Mouse (Mus musculus): ENCODE data around the gene Hrg. TPM values are rescaled to one million over a fixed set of nuclear protein-coding genes. Genes with fewer than 3 reads are reported as not detected.

The Hrg gene
- polyA plus RNA-seq (2014; fragmentation: Nextera tagmentation; extraction: Ambion mirVana), result not detected in 2 replicates

- no peaks in the 10 kb centered on the region for H3K27me3 ChIP-seq (replicated peaks; ENCODE audit: control insufficient read depth, insufficient read depth, low read length)
- no peaks in the 10 kb centered on the region for H3K9me3 ChIP-seq (replicated peaks; ENCODE audit: control insufficient read depth, low read length)
- ATAC-seq, result no peak
- no peaks in the 10 kb centered on the region for H3K4me1 ChIP-seq (ENCODE audit: control insufficient read depth, insufficient read depth, low read length)
- no peak within 1 kb of the TSS for H3K4me3 ChIP-seq (ENCODE audit: low read depth, low read length)
- H3K4me2 ChIP-seq (ENCODE audit: low read length), result no peak within 1 kb of the TSS
- no peak for DNase-seq (ENCODE audit: low spot score)
- 95% methylated on average over 6 of the region's 6 CpGs for WGBS
- no peak within 1 kb of the TSS for H3K27ac ChIP-seq (ENCODE audit: low read depth, low read length)
- H3K36me3 ChIP-seq (ENCODE audit: control insufficient read depth, insufficient read depth, low read length), result no peaks in the 10 kb centered on the region
- no peak within 1 kb of the TSS for H3K9ac ChIP-seq (ENCODE audit: low read length)
Measured at GRCm38 (mm10) chr16:22950840-22951395, at the start of gene Hrg. Gene Hrg (plus strand): TSS chr16:22951072.

- H3K27me3 ChIP-seq (replicated peaks; ENCODE audit: control insufficient read depth, insufficient read depth, low read length), result no peaks in the 10 kb centered on the region
- H3K9me3 ChIP-seq (replicated peaks; ENCODE audit: control insufficient read depth, low read length), result no peaks in the 10 kb centered on the region
- H3K9ac ChIP-seq (ENCODE audit: low read length), result no peak overlapping the region
- DNase-seq (ENCODE audit: low spot score), result no peak
- H3K36me3 ChIP-seq (ENCODE audit: control insufficient read depth, insufficient read depth, low read length), result no peaks in the 10 kb centered on the region
- WGBS, result 86% methylated on average over 3 of the region's 3 CpGs
- H3K4me2 ChIP-seq (ENCODE audit: low read length), result no peak overlapping the region
- H3K27ac ChIP-seq (ENCODE audit: low read depth, low read length), result no peak overlapping the region
- no peak overlapping the region for H3K4me3 ChIP-seq (ENCODE audit: low read depth, low read length)
- no peak for ATAC-seq
- H3K4me1 ChIP-seq (ENCODE audit: control insufficient read depth, insufficient read depth, low read length), result no peaks in the 10 kb centered on the region
Measured at GRCm38 (mm10) chr16:22901326-22901725, 49.5 kb upstream of the Hrg start.

GRCm38 (mm10) chr16:22909290-22909689 is 41.6 kb upstream of the Hrg start:
- DNase-seq (ENCODE audit: low spot score), result no peak
- no peaks in the 10 kb centered on the region for H3K4me1 ChIP-seq (ENCODE audit: control insufficient read depth, insufficient read depth, low read length)
- no peak overlapping the region for H3K4me2 ChIP-seq (ENCODE audit: low read length)
- H3K4me3 ChIP-seq (ENCODE audit: low read depth, low read length), result no peak overlapping the region
- ATAC-seq, result no peak
- H3K9me3 ChIP-seq (replicated peaks; ENCODE audit: control insufficient read depth, low read length), result no peaks in the 10 kb centered on the region
- no peak overlapping the region for H3K9ac ChIP-seq (ENCODE audit: low read length)
- no peaks in the 10 kb centered on the region for H3K36me3 ChIP-seq (ENCODE audit: control insufficient read depth, insufficient read depth, low read length)
- WGBS, result 91% methylated on average over 6 of the region's 6 CpGs
- H3K27ac ChIP-seq (ENCODE audit: low read depth, low read length), result no peak overlapping the region
- no peaks in the 10 kb centered on the region for H3K27me3 ChIP-seq (replicated peaks; ENCODE audit: control insufficient read depth, insufficient read depth, low read length)

- H3K27ac ChIP-seq (ENCODE audit: low read depth, low read length), result no peak overlapping the region
- ATAC-seq (no peak), DNase-seq (ENCODE audit: low spot score) (no peak)
- H3K4me3 ChIP-seq (ENCODE audit: low read depth, low read length), result no peak overlapping the region
- 84% methylated on average over 3 of the region's 3 CpGs for WGBS
- H3K4me1 ChIP-seq (ENCODE audit: control insufficient read depth, insufficient read depth, low read length), result no peaks in the 10 kb centered on the region
- H3K9ac ChIP-seq (ENCODE audit: low read length), result no peak overlapping the region
- no peak overlapping the region for H3K4me2 ChIP-seq (ENCODE audit: low read length)
- no peaks in the 10 kb centered on the region for H3K9me3 ChIP-seq (replicated peaks; ENCODE audit: control insufficient read depth, low read length)
- H3K36me3 ChIP-seq (ENCODE audit: control insufficient read depth, insufficient read depth, low read length), result no peaks in the 10 kb centered on the region
- no peaks in the 10 kb centered on the region for H3K27me3 ChIP-seq (replicated peaks; ENCODE audit: control insufficient read depth, insufficient read depth, low read length)
Measured at GRCm38 (mm10) chr16:22911986-22912385, 38.9 kb upstream of the Hrg start.

GRCm38 (mm10) chr16:22912886-22913285 is 38.0 kb upstream of the Hrg start:
- no peaks in the 10 kb centered on the region for H3K9me3 ChIP-seq (replicated peaks; ENCODE audit: control insufficient read depth, low read length)
- ATAC-seq (no peak), DNase-seq (ENCODE audit: low spot score) (no peak)
- no peak overlapping the region for H3K4me3 ChIP-seq (ENCODE audit: low read depth, low read length)
- no peaks in the 10 kb centered on the region for H3K36me3 ChIP-seq (ENCODE audit: control insufficient read depth, insufficient read depth, low read length)
- no peaks in the 10 kb centered on the region for H3K27me3 ChIP-seq (replicated peaks; ENCODE audit: control insufficient read depth, insufficient read depth, low read length)
- no peak overlapping the region for H3K4me2 ChIP-seq (ENCODE audit: low read length)
- 85% methylated on average over 6 of the region's 6 CpGs for WGBS
- no peaks in the 10 kb centered on the region for H3K4me1 ChIP-seq (ENCODE audit: control insufficient read depth, insufficient read depth, low read length)
- no peak overlapping the region for H3K27ac ChIP-seq (ENCODE audit: low read depth, low read length)
- H3K9ac ChIP-seq (ENCODE audit: low read length), result no peak overlapping the region

- no peak overlapping the region for H3K4me3 ChIP-seq (ENCODE audit: low read depth, low read length)
- no peaks in the 10 kb centered on the region for H3K36me3 ChIP-seq (ENCODE audit: control insufficient read depth, insufficient read depth, low read length)
- no peak overlapping the region for H3K4me2 ChIP-seq (ENCODE audit: low read length)
- no peak overlapping the region for H3K27ac ChIP-seq (ENCODE audit: low read depth, low read length)
- no peaks in the 10 kb centered on the region for H3K27me3 ChIP-seq (replicated peaks; ENCODE audit: control insufficient read depth, insufficient read depth, low read length)
- no peaks in the 10 kb centered on the region for H3K4me1 ChIP-seq (ENCODE audit: control insufficient read depth, insufficient read depth, low read length)
- no peak for ATAC-seq
- no peak overlapping the region for H3K9ac ChIP-seq (ENCODE audit: low read length)
- no peak for DNase-seq (ENCODE audit: low spot score)
- no peaks in the 10 kb centered on the region for H3K9me3 ChIP-seq (replicated peaks; ENCODE audit: control insufficient read depth, low read length)
Measured at GRCm38 (mm10) chr16:22914276-22914675, 36.6 kb upstream of the Hrg start.

GRCm38 (mm10) chr16:22918034-22918433 is 32.8 kb upstream of the Hrg start, which contains the start of gene Fetub:
Gene Fetub (plus strand): TSS chr16:22918334.
- H3K4me2 ChIP-seq (ENCODE audit: low read length), result no peak within 1 kb of the TSS
- H3K9me3 ChIP-seq (replicated peaks; ENCODE audit: control insufficient read depth, low read length), result no peaks in the 10 kb centered on the region
- no peak within 1 kb of the TSS for H3K9ac ChIP-seq (ENCODE audit: low read length)
- no peak within 1 kb of the TSS for H3K4me3 ChIP-seq (ENCODE audit: low read depth, low read length)
- no peak within 1 kb of the TSS for H3K27ac ChIP-seq (ENCODE audit: low read depth, low read length)
- no peaks in the 10 kb centered on the region for H3K27me3 ChIP-seq (replicated peaks; ENCODE audit: control insufficient read depth, insufficient read depth, low read length)
- 80% methylated on average over 5 of the region's 5 CpGs for WGBS
- no peak for DNase-seq (ENCODE audit: low spot score)
- H3K36me3 ChIP-seq (ENCODE audit: control insufficient read depth, insufficient read depth, low read length), result no peaks in the 10 kb centered on the region
- ATAC-seq, result no peak
- H3K4me1 ChIP-seq (ENCODE audit: control insufficient read depth, insufficient read depth, low read length), result no peaks in the 10 kb centered on the region

GRCm38 (mm10) chr16:22918664-22919312 is 32.1 kb upstream of the Hrg start:
- Histone ChIP-seq H3K27ac (ENCODE audit: low read depth, low read length) (no peak overlapping the region), H3K4me3 (ENCODE audit: low read depth, low read length) (no peak overlapping the region), H3K9ac (ENCODE audit: low read length) (no peak overlapping the region), H3K4me1 (ENCODE audit: control insufficient read depth, insufficient read depth, low read length) (no peaks in the 10 kb centered on the region), H3K36me3 (ENCODE audit: control insufficient read depth, insufficient read depth, low read length) (no peaks in the 10 kb centered on the region), H3K27me3 (replicated peaks; ENCODE audit: control insufficient read depth, insufficient read depth, low read length) (no peaks in the 10 kb centered on the region), H3K4me2 (ENCODE audit: low read length) (no peak overlapping the region), H3K9me3 (replicated peaks; ENCODE audit: control insufficient read depth, low read length) (no peaks in the 10 kb centered on the region)
- WGBS, result 64% methylated on average over 15 of the region's 15 CpGs
- no peak for DNase-seq (ENCODE audit: low spot score)
- ATAC-seq, result no peak

- Histone ChIP-seq H3K4me2 (ENCODE audit: low read length) (no peak overlapping the region), H3K36me3 (ENCODE audit: control insufficient read depth, insufficient read depth, low read length) (no peaks in the 10 kb centered on the region), H3K9ac (ENCODE audit: low read length) (no peak overlapping the region), H3K27ac (ENCODE audit: low read depth, low read length) (no peak overlapping the region), H3K4me1 (ENCODE audit: control insufficient read depth, insufficient read depth, low read length) (no peaks in the 10 kb centered on the region), H3K9me3 (replicated peaks; ENCODE audit: control insufficient read depth, low read length) (no peaks in the 10 kb centered on the region), H3K27me3 (replicated peaks; ENCODE audit: control insufficient read depth, insufficient read depth, low read length) (no peaks in the 10 kb centered on the region), H3K4me3 (ENCODE audit: low read depth, low read length) (no peak overlapping the region)
- DNase-seq (ENCODE audit: low spot score) (no peak), ATAC-seq (no peak)
- 70% methylated on average over 18 of the region's 18 CpGs for WGBS
Measured at GRCm38 (mm10) chr16:22919971-22920854, 30.7 kb upstream of the Hrg start.
